Mouse (Mus musculus) lung, embryonic 15.5 days (tissue): Measurements from ENCODE around the gene Zfp800. TPM values are rescaled to one million over a fixed set of nuclear protein-coding genes. Genes with fewer than 3 reads are reported as not detected.
A peak's percentile ranks its signal among the peaks of the same experiment; 100 is the strongest.

Source experiments
- ATAC-seq: fragments of 200-750 bp; cut with Nextera tagmentation; 2 replicates; pipeline ENCODE4 v1.8.0; 2017; ENCODE audit warnings: moderate number of reproducible peaks, borderline replicate concordance; ENCODE audit not compliant: low FRiP score, low TSS enrichment; ENCODE audit errors: extremely low read depth
- H3K27ac ChIP-seq: fragments of 300-500 bp; sonication (generic); 2 replicates; pipeline ENCODE4 v1.5.1; 2015; ENCODE audit warnings: moderate library complexity, mild to moderate bottlenecking, inconsistent platforms
- H3K27me3 ChIP-seq: fragments of 300-500 bp; sonication (generic); 2 replicates; pipeline ENCODE4 v1.6.1; 2015; ENCODE audit warnings: inconsistent platforms
- H3K36me3 ChIP-seq: fragments of 300-500 bp; sonication (generic); 2 replicates; pipeline ENCODE4 v1.6.1; 2015; ENCODE audit warnings: inconsistent platforms
- H3K4me1 ChIP-seq: fragments of 300-500 bp; sonication (generic); 2 replicates; pipeline ENCODE4 v1.6.1; 2015; ENCODE audit warnings: inconsistent platforms
- H3K4me2 ChIP-seq: fragments of 300-500 bp; sonication (generic); 2 replicates; pipeline ENCODE4 v1.6.1; 2015; ENCODE audit warnings: inconsistent platforms, mild to moderate bottlenecking, moderate library complexity
- H3K4me3 ChIP-seq: fragments of 300-500 bp; sonication (generic); 2 replicates; pipeline ENCODE4 v1.5.1; 2015; ENCODE audit warnings: mild to moderate bottlenecking, inconsistent platforms
- H3K9ac ChIP-seq: fragments of 300-500 bp; sonication (generic); 2 replicates; pipeline ENCODE4 v1.6.1; 2015; ENCODE audit warnings: inconsistent platforms
- H3K9me3 ChIP-seq: fragments of 300-500 bp; sonication (generic); 2 replicates; pipeline ENCODE4 v1.6.1; 2016; ENCODE audit warnings: inconsistent platforms
- WGBS: fragments of 180-500 bp; shearing (Covaris S2); methylation state at CpG from one replicate; pipeline ENCODE4 v1.1.7; 2015; 5-methylcytosine and 5-hydroxymethylcytosine counted together
- polyA plus RNA-seq: library from polyadenylated mRNA; unstranded; fragments of >200 nt; fragmentation: Nextera tagmentation; extraction: Ambion mirVana; gene quantifications from 2 replicates; pipeline ENCODE4 v1.2.1, GENCODE M21; 2015

Gene Zfp800
- 16.5 and 23.3 TPM in 2 replicates for polyA plus RNA-seq

- H3K36me3 ChIP-seq, result no peaks in the 10 kb centered on the region
- peak within 1 kb of the TSS; percentile 79 for H3K4me2 ChIP-seq
- peaks cover 9% of the 10 kb centered on the region for H3K4me1 ChIP-seq
- H3K27me3 ChIP-seq, result peaks cover 37% of the 10 kb centered on the region
- H3K27ac ChIP-seq, result no peak within 1 kb of the TSS
- ATAC-seq, result no peak
- under 1% methylated on average over 33 of the region's 33 CpGs for WGBS
- peak within 1 kb of the TSS; percentile 34 for H3K9ac ChIP-seq
- no peaks in the 10 kb centered on the region for H3K9me3 ChIP-seq
- H3K4me3 ChIP-seq, result peak within 1 kb of the TSS; percentile 41
Observed at GRCm38 (mm10) chr6:28397681-28398203, at the start of gene Zfp800. TSS of gene Zfp800 (minus strand) at chr6:28398005.

GRCm38 (mm10) chr6:28431538-28431855, 33.7 kb upstream of the Zfp800 start:
- no peak overlapping the region for H3K4me3 ChIP-seq
- no peaks in the 10 kb centered on the region for H3K4me1 ChIP-seq
- H3K36me3 ChIP-seq, result peaks cover 14% of the 10 kb centered on the region
- H3K9ac ChIP-seq, result no peak overlapping the region
- no peaks in the 10 kb centered on the region for H3K27me3 ChIP-seq
- no peak for ATAC-seq
- no peaks in the 10 kb centered on the region for H3K9me3 ChIP-seq
- no peak overlapping the region for H3K4me2 ChIP-seq
- H3K27ac ChIP-seq, result no peak overlapping the region
- 59% methylated on average over 6 of the region's 6 CpGs for WGBS

- Histone ChIP-seq H3K4me3 (no peak overlapping the region), H3K9me3 (no peaks in the 10 kb centered on the region), H3K9ac (no peak overlapping the region), H3K27ac (no peak overlapping the region), H3K4me2 (no peak overlapping the region), H3K4me1 (no peaks in the 10 kb centered on the region), H3K36me3 (peaks cover 17% of the 10 kb centered on the region), H3K27me3 (no peaks in the 10 kb centered on the region)
- 74% methylated on average over 10 of the region's 10 CpGs for WGBS
- ATAC-seq, result 0 out of 2 replicates have a peak, but pooled peaks have one; percentile 11
Observed at GRCm38 (mm10) chr6:28430795-28431537, 33.2 kb upstream of the Zfp800 start.

GRCm38 (mm10) chr6:28429870-28430269, 32.1 kb upstream of the Zfp800 start:
- H3K36me3 ChIP-seq, result peaks cover 21% of the 10 kb centered on the region
- ATAC-seq, result no peak
- 78% methylated on average over 11 of the region's 11 CpGs for WGBS
- H3K4me1 ChIP-seq, result peaks cover 3% of the 10 kb centered on the region; the same call in 1 of the 2 replicates
- no peaks in the 10 kb centered on the region for H3K27me3 ChIP-seq
- H3K9me3 ChIP-seq, result no peaks in the 10 kb centered on the region
- no peak overlapping the region for H3K4me3 ChIP-seq
- no peak overlapping the region for H3K4me2 ChIP-seq
- no peak overlapping the region for H3K27ac ChIP-seq
- no peak overlapping the region for H3K9ac ChIP-seq

- Histone ChIP-seq H3K27ac (no peak within 1 kb of the TSS), H3K4me2 (no peak within 1 kb of the TSS), H3K36me3 (peaks cover 21% of the 10 kb centered on the region), H3K9ac (no peak within 1 kb of the TSS), H3K4me3 (no peak within 1 kb of the TSS), H3K27me3 (no peaks in the 10 kb centered on the region), H3K9me3 (no peaks in the 10 kb centered on the region), H3K4me1 (peaks cover 9% of the 10 kb centered on the region)
- 89% methylated on average over 3 of the region's 3 CpGs for WGBS
- no peak for ATAC-seq
Observed at GRCm38 (mm10) chr6:28428290-28428689, 30.5 kb upstream of the Zfp800 start, which contains the start of gene Gcc1. TSS of gene Gcc1 (minus strand) at chr6:28428390.

GRCm38 (mm10) chr6:28427096-28427839, 29.5 kb upstream of the Zfp800 start, which contains the start of gene Fscn3:
TSS of gene Fscn3 (plus strand) at chr6:28427789.
- 80% methylated on average over 3 of the region's 3 CpGs for WGBS
- Histone ChIP-seq H3K4me1 (peaks cover 13% of the 10 kb centered on the region), H3K27me3 (no peaks in the 10 kb centered on the region), H3K27ac (no peak within 1 kb of the TSS), H3K9ac (no peak within 1 kb of the TSS), H3K4me3 (no peak within 1 kb of the TSS), H3K36me3 (peaks cover 21% of the 10 kb centered on the region), H3K4me2 (no peak within 1 kb of the TSS), H3K9me3 (no peaks in the 10 kb centered on the region)
- ATAC-seq, result no peak

- peak overlapping the region; percentile 92; the same call in 1 of the 2 replicates for H3K4me3 ChIP-seq
- no peaks in the 10 kb centered on the region for H3K9me3 ChIP-seq
Observed at GRCm38 (mm10) chr6:28425019-28425418, 27.2 kb upstream of the Zfp800 start.

GRCm38 (mm10) chr6:28423767-28424695, 26.2 kb upstream of the Zfp800 start:
- H3K27me3 ChIP-seq, result no peaks in the 10 kb centered on the region
- peak overlapping the region; percentile 92 for H3K4me3 ChIP-seq
- peak; percentile 49 for ATAC-seq
- WGBS, result 6% methylated on average over 44 of the region's 46 CpGs
- H3K36me3 ChIP-seq, result peaks cover 21% of the 10 kb centered on the region
- H3K4me2 ChIP-seq, result peak overlapping the region; percentile 62
- H3K9me3 ChIP-seq, result no peaks in the 10 kb centered on the region
- peak overlapping the region; percentile 97 for H3K9ac ChIP-seq
- peaks cover 34% of the 10 kb centered on the region for H3K4me1 ChIP-seq
- H3K27ac ChIP-seq, result peak overlapping the region; percentile 84

More at GRCm38 (mm10) chr6:28425019-28425418, 27.2 kb upstream of the Zfp800 start:
- Histone ChIP-seq H3K4me2 (peak overlapping the region; percentile 62), H3K36me3 (peaks cover 21% of the 10 kb centered on the region), H3K27me3 (no peaks in the 10 kb centered on the region), H3K4me1 (peaks cover 28% of the 10 kb centered on the region), H3K27ac (no peak overlapping the region), H3K9ac (0 out of 2 replicates have a peak overlapping the region, but pooled peaks have one; percentile 97)
- 86% methylated on average over 6 of the region's 6 CpGs for WGBS
- ATAC-seq, result no peak

GRCm38 (mm10) chr6:28423313-28423712, 25.5 kb upstream of the Zfp800 start, which contains the start of gene Arf5:
TSS of gene Arf5 (plus strand) at chr6:28423560.
- H3K9me3 ChIP-seq, result no peaks in the 10 kb centered on the region
- peak; percentile 74 for ATAC-seq
- H3K4me3 ChIP-seq, result peak within 1 kb of the TSS; percentile 92
- peak within 1 kb of the TSS; percentile 62 for H3K4me2 ChIP-seq
- 1% methylated on average over 24 of the region's 42 CpGs for WGBS
- peak within 1 kb of the TSS; percentile 97 for H3K9ac ChIP-seq
- peak within 1 kb of the TSS; percentile 84 for H3K27ac ChIP-seq
- H3K4me1 ChIP-seq, result peaks cover 34% of the 10 kb centered on the region
- peaks cover 27% of the 10 kb centered on the region for H3K36me3 ChIP-seq
- H3K27me3 ChIP-seq, result no peaks in the 10 kb centered on the region

GRCm38 (mm10) chr6:28422651-28423290, 25.0 kb upstream of the Zfp800 start:
- Histone ChIP-seq H3K9ac (no peak overlapping the region), H3K27me3 (no peaks in the 10 kb centered on the region), H3K9me3 (no peaks in the 10 kb centered on the region), H3K4me3 (peak overlapping the region; percentile 92), H3K27ac (peak overlapping the region; percentile 70), H3K36me3 (peaks cover 30% of the 10 kb centered on the region), H3K4me1 (peaks cover 34% of the 10 kb centered on the region), H3K4me2 (peak overlapping the region; percentile 62)
- 62% methylated on average over 15 of the region's 15 CpGs for WGBS
- no peak for ATAC-seq
